Mouse (Mus musculus) neural tube, embryonic 11.5 days (tissue): ENCODE measurements around the gene Tmem9. TPM values are rescaled to one million over a fixed set of nuclear protein-coding genes. Genes with fewer than 3 reads are reported as not detected.

Source experiments
- ATAC-seq: fragments of 200-750 bp; cut with Nextera tagmentation; 2 replicates; pipeline ENCODE4 v1.8.0; 2017; ENCODE audit warnings: moderate number of reproducible peaks, mild to moderate bottlenecking, moderate TSS enrichment, moderate library complexity; ENCODE audit not compliant: insufficient read depth, low FRiP score, low TSS enrichment
- DNase-seq: peaks from one replicate; pipeline ENCODE4 v3.0.0-alpha.2; 2015; ENCODE audit warnings: low spot score
- H3K27ac ChIP-seq: fragments of 300-500 bp; sonication (generic); 2 replicates; pipeline ENCODE4 v1.5.1; 2014; ENCODE audit warnings: low read depth, mild to moderate bottlenecking, low read length
- H3K27me3 ChIP-seq: fragments of 300-500 bp; sonication (generic); 2 replicates; pipeline ENCODE4 v1.6.1; 2014; ENCODE audit warnings: mild to moderate bottlenecking, low read length, mixed read lengths; ENCODE audit not compliant: control insufficient read depth, insufficient read depth
- H3K36me3 ChIP-seq: fragments of 300-500 bp; sonication (generic); 2 replicates; pipeline ENCODE4 v1.6.1; 2014; ENCODE audit warnings: mild to moderate bottlenecking, low read length, moderate library complexity, mixed read lengths; ENCODE audit not compliant: control insufficient read depth, insufficient read depth
- H3K4me1 ChIP-seq: fragments of 300-500 bp; sonication (generic); 2 replicates; pipeline ENCODE4 v1.6.1; 2014; ENCODE audit warnings: low read length, mixed read lengths; ENCODE audit not compliant: control insufficient read depth, insufficient read depth
- H3K4me2 ChIP-seq: fragments of 300-500 bp; sonication (generic); 2 replicates; pipeline ENCODE4 v1.6.1; 2014; ENCODE audit warnings: low read depth, mild to moderate bottlenecking, moderate library complexity
- H3K4me3 ChIP-seq: fragments of 300-500 bp; sonication (generic); 2 replicates; pipeline ENCODE4 v1.5.1; 2014; ENCODE audit warnings: low read depth, low read length
- H3K9ac ChIP-seq: fragments of 300-500 bp; sonication (generic); 2 replicates; pipeline ENCODE4 v1.6.1; 2014; ENCODE audit warnings: mild to moderate bottlenecking, low read length
- H3K9me3 ChIP-seq: fragments of 300-500 bp; sonication (generic); 2 replicates; pipeline ENCODE4 v1.6.1; 2016; ENCODE audit warnings: low read length; ENCODE audit not compliant: control insufficient read depth
- whole genome bisulfite sequencing: fragments of 180-500 bp; shearing (Covaris S2); extraction: QIAGEN DNeasy Blood & Tissue Kit; methylation state at CpG from one replicate; pipeline ENCODE4 v1.1.7; 2014; 5-methylcytosine and 5-hydroxymethylcytosine counted together
- polyA plus RNA-seq: library from polyadenylated mRNA; unstranded; fragments of >200 nt; fragmentation: Nextera tagmentation; extraction: Ambion mirVana; gene quantifications from 2 replicates; pipeline ENCODE4 v1.2.1, GENCODE M21; 2014

The Tmem9 gene
- polyA plus RNA-seq, 1 experiment from 2014 or later, result 64.6 TPM

DNA sequence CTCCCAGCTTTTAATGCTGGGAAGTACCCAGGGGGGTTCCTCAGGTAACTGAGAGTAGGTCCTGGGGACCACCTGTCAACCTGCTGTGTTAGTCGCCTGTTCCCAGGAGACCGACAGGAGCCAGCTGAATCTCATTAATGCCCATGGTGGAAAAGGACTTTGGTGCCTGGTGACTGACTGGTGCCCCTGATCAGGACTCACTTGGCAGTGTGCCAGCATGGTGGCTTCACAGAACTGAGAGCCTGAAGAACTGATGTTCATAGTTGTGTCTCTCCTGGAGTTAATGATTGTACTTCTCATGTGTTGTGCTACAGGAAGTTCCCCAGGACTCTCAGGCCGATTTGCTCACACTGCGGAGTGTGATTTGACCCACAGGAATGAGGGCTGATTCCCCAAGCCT is 14.5 kb upstream of the Tmem9 start:
- no peak overlapping the region for H3K4me2 ChIP-seq
- H3K9me3 ChIP-seq, result no peaks in the 10 kb centered on the region
- 81% methylated on average over 4 of the region's 4 CpGs for WGBS
- ATAC-seq, result no peak
- H3K9ac ChIP-seq, result no peak overlapping the region
- DNase-seq, result no peak
- H3K36me3 ChIP-seq, result no peaks in the 10 kb centered on the region
- H3K27me3 ChIP-seq, result no peaks in the 10 kb centered on the region
- no peaks in the 10 kb centered on the region for H3K4me1 ChIP-seq
- H3K27ac ChIP-seq, result no peak overlapping the region
- no peak overlapping the region for H3K4me3 ChIP-seq

DNA sequence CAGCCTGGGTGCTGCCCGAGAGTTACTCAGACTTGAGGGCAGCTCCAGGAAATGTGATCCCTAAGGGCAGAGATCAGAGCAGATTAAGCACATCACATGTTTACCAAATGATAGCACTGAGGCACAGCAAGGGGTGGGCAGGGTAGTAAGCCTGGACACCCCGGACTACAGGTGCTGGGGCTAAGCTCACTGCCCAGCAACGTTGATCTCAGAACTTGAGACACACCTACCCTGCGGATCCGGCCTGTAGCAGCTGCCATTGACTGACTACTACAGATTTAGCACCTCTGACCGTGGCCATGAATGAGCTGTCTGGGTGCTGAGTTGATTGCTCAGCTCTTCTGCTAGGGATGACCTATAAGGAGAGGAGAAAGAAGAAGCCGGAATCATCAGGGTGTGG is 10.4 kb upstream of the Tmem9 start:
- 73% methylated on average over 7 of the region's 7 CpGs for WGBS
- Histone ChIP-seq H3K27ac (no peak overlapping the region), H3K9ac (no peak overlapping the region)

GRCm38 (mm10) chr1:135999720-136000287 is 8.1 kb upstream of the Tmem9 start:
- H3K9ac ChIP-seq, result no peak overlapping the region
- no peak overlapping the region for H3K4me2 ChIP-seq

More for the DNA sequence above, 10.4 kb upstream of the Tmem9 start:
- no peak for ATAC-seq
- Histone ChIP-seq H3K4me1 (no peaks in the 10 kb centered on the region), H3K27me3 (no peaks in the 10 kb centered on the region), H3K4me2 (no peak overlapping the region), H3K4me3 (no peak overlapping the region), H3K36me3 (no peaks in the 10 kb centered on the region), H3K9me3 (no peaks in the 10 kb centered on the region)
- DNase-seq, result no peak

DNA sequence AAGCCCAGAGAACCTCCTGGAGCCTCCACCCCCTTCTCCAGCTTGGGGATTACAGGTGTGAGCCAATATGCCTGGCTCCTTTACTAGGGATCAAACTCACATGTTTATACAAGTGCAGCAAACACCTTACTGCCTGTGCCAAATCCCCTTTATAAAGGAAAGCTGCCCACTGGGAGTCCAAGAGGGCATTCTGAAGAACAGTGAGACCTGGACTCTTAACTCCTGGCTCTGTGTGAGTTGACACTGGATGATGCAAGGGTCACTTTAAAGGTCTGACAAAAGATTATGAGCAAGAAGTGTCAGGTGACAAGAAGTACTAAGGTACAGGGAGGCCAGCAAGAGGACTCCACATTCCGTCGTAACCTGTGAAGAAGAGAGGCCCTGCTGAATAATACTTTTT is 6.5 kb upstream of the Tmem9 start:
- no peaks in the 10 kb centered on the region for H3K36me3 ChIP-seq
- H3K4me3 ChIP-seq, result no peak overlapping the region
- ATAC-seq (no peak), DNase-seq (no peak)
- no peak overlapping the region for H3K27ac ChIP-seq
- H3K4me2 ChIP-seq, result no peak overlapping the region
- H3K27me3 ChIP-seq, result no peaks in the 10 kb centered on the region
- H3K4me1 ChIP-seq, result no peaks in the 10 kb centered on the region
- no peaks in the 10 kb centered on the region for H3K9me3 ChIP-seq
- WGBS, result 95% methylated on average over 2 of the region's 2 CpGs
- H3K9ac ChIP-seq, result no peak overlapping the region

More at GRCm38 (mm10) chr1:135999720-136000287, 8.1 kb upstream of the Tmem9 start:
- H3K27ac ChIP-seq, result no peak overlapping the region
- H3K4me3 ChIP-seq, result no peak overlapping the region
- no peaks in the 10 kb centered on the region for H3K27me3 ChIP-seq
- DNase-seq (no peak), ATAC-seq (no peak)
- no peaks in the 10 kb centered on the region for H3K9me3 ChIP-seq
- no peaks in the 10 kb centered on the region for H3K36me3 ChIP-seq
- H3K4me1 ChIP-seq, result no peaks in the 10 kb centered on the region
- 67% methylated on average over 8 of the region's 8 CpGs for WGBS

DNA sequence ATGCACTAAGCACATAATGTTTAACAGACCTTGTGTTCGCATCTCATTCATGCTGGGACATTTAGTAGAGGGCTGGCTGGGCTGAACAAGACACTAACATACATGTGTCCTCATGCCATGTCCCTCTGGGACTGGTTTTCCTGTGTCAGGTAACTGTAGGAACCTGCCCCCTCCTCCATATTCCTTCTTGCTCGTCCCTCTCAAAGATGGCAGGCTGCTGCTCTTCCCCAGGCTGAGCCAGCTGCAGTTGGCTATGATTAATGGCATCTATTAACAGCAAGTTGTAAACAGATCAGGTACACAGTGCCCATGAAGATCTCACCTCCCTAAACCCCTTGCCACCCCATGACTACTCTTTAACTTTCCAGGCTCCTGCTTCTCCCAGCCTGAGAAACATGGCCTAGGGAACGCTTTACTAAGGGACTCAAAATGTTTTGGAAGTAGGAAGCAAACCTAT is 1.6 kb upstream of the Tmem9 start, which contains the start of gene Igfn1:
TSS of gene Igfn1 (minus strand) at position 51 of the 457 bp plus-strand sequence.
- WGBS, result 73% methylated on average over 3 of the region's 3 CpGs
- Histone ChIP-seq H3K27ac (no peak within 1 kb of the TSS), H3K27me3 (0 out of 2 replicates have a peak, but pooled peaks cover 3% of the 10 kb centered on the region), H3K4me1 (no peaks in the 10 kb centered on the region; the same call in 1 of the 2 replicates), H3K36me3 (no peaks in the 10 kb centered on the region), H3K4me3 (peak within 1 kb of the TSS; percentile 41), H3K4me2 (peak within 1 kb of the TSS; percentile 76), H3K9me3 (no peaks in the 10 kb centered on the region), H3K9ac (no peak within 1 kb of the TSS)
- DNase-seq (no peak), ATAC-seq (no peak)

DNA sequence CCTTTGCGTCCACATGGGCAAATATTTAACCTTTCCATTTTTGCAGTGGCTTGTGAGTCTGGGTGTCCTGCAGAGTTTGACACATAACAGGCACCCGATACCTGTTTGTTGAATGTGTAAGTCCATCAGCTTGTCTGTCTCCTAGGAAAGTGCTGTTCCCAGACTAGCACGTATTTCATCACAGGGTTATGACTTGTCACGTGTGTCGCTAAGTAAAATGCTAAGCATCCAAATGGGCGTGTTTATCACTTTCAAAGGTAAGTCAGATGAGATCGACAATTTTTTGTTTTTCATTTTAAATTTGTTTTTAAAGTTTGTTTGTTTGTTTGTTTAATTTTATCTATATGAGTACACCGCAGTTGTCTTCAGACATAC is 196 bp downstream of the Tmem9 start:
- Histone ChIP-seq H3K36me3 (no peaks in the 10 kb centered on the region), H3K4me3 (peak overlapping the region; percentile 41), H3K9ac (no peak overlapping the region), H3K27me3 (0 out of 2 replicates have a peak, but pooled peaks cover 3% of the 10 kb centered on the region), H3K4me1 (no peaks in the 10 kb centered on the region; the same call in 1 of the 2 replicates), H3K4me2 (peak overlapping the region; percentile 76), H3K9me3 (no peaks in the 10 kb centered on the region), H3K27ac (no peak overlapping the region)
- ATAC-seq, result no peak
- WGBS, result 24% methylated on average over 8 of the region's 8 CpGs
- no peak for DNase-seq

GRCm38 (mm10) chr1:136010247-136010646 is 2.3 kb downstream of the Tmem9 start:
- no peak overlapping the region for H3K4me3 ChIP-seq
- no peaks in the 10 kb centered on the region for H3K36me3 ChIP-seq
- 0 out of 2 replicates have a peak, but pooled peaks cover 3% of the 10 kb centered on the region for H3K27me3 ChIP-seq
- no peak for DNase-seq
- H3K9ac ChIP-seq, result no peak overlapping the region
- ATAC-seq, result no peak
- H3K27ac ChIP-seq, result no peak overlapping the region
- H3K4me2 ChIP-seq, result no peak overlapping the region
- H3K9me3 ChIP-seq, result no peaks in the 10 kb centered on the region
- no peaks in the 10 kb centered on the region; the same call in 1 of the 2 replicates for H3K4me1 ChIP-seq
- 84% methylated on average over 4 of the region's 4 CpGs for WGBS

DNA sequence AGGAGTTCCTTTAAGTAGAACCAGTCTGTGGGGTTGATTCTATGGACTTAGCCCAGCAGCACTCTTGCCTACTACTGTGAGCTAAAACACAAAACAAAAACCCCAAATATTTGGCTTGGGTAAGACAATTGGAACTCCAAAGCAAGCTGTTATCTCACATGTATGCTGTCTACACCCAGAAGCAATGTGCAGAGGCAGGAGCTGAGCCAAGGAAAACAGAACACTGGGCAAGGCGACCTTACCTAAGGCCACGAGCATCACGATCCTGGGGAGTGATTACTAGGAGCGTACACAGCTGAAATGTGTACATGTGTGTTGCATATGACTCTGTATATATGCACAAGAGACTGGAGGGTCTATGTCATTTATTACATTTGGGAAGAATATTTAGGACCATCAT is 5.6 kb downstream of the Tmem9 start:
- Histone ChIP-seq H3K4me2 (no peak overlapping the region), H3K4me1 (peaks cover 5% of the 10 kb centered on the region; the same call in 1 of the 2 replicates), H3K27ac (no peak overlapping the region), H3K36me3 (no peaks in the 10 kb centered on the region), H3K27me3 (no peaks in the 10 kb centered on the region), H3K9ac (no peak overlapping the region), H3K4me3 (no peak overlapping the region), H3K9me3 (no peaks in the 10 kb centered on the region)
- WGBS, result 85% methylated on average over 4 of the region's 4 CpGs
- ATAC-seq (no peak), DNase-seq (no peak)

- ATAC-seq (no peak), DNase-seq (no peak)
- Histone ChIP-seq H3K36me3 (no peaks in the 10 kb centered on the region), H3K4me1 (peaks cover 11% of the 10 kb centered on the region; the same call in 1 of the 2 replicates), H3K9ac (no peak overlapping the region), H3K9me3 (no peaks in the 10 kb centered on the region), H3K27me3 (no peaks in the 10 kb centered on the region), H3K4me2 (no peak overlapping the region), H3K27ac (no peak overlapping the region), H3K4me3 (no peak overlapping the region)
- 78% methylated on average over 2 of the region's 2 CpGs for WGBS
Measured at GRCm38 (mm10) chr1:136014796-136015502, 7.0 kb downstream of the Tmem9 start.
